Mouse (Mus musculus) CD4-positive, CD25-positive, alpha-beta regulatory T cell, adult 2 months (primary cell): Measurements from ENCODE around the gene Klk15.
"Not testable (repeated sequence)": the region's sequence is repeated elsewhere in the genome, so short reads cannot be mapped to it uniquely, and the experiment has no call there.

Experiments
- DNase-seq: peaks from one replicate; pipeline ENCODE4 v3.0.0-alpha.2; 2012; ENCODE audit warnings: low read depth, low spot score

Klk15 gene

GRCm38 (mm10) chr7:43975761-43976160 is 42.2 kb downstream of the Klk15 start, which contains the start of gene Klk1b9:
Gene Klk1b9, plus strand, starts transcription at chr7:43976061.
- DNase-seq, result not testable (repeated sequence)

GRCm38 (mm10) chr7:43985657-43986056 is 52.1 kb downstream of the Klk15 start:
- DNase-seq, result no peak
